Mouse (Mus musculus): ENCODE measurements around the gene St6gal1.

The St6gal1 gene

DNA sequence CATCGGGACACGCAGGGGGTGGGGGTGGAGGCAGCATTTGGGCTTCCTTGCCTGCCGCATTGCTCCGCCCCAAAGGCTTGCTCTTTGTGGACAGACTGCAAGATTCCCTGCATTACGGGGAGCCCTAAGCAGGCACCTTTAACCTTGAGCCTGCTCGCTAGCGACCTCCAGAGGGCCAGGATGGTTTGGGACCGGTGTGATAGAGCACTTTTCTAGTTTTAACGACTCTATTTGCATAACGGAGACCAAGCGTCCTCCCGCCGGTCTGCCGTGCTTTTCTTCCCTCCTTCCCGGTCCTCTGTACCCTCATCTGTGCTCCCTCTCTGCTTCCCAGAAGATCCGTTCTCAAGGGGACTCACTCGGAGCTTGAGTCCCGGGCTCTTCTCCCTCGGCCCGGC, at the start of gene St6gal1:
TSS of gene St6gal1 (plus strand) at position 70 of the 398 bp plus-strand sequence.
- TF ChIP-seq GATA4 (IDR thresholded peaks at IDR 0.05; ENCODE audit: insufficient replicate concordance, low read length) = peak; percentile 44; the same call in 1 of the 2 replicates

DNA sequence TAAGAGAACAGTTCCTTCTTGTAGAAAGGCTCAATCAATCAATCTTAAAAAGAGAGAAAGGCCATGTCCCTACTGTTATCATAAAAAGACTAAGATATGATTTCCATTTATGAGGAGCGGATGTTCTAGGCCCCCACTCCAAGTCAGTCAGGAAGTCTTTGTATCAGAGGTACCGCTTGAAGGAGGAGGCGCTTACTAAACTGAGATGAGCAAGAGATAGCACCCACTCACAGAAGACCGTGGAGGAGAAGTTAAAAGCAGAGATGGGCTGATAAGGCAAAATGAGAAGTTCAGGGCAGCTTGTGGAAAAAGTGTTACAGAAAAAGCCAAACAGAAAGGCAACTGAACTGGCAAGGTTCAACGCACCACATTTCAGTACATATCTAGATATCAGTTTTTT, 49.7 kb upstream of the St6gal1 start:
- TF ChIP-seq GATA4 (IDR thresholded peaks at IDR 0.05; ENCODE audit: insufficient replicate concordance, low read length) = peak; percentile 67; the same call in 1 of the 2 replicates

DNA sequence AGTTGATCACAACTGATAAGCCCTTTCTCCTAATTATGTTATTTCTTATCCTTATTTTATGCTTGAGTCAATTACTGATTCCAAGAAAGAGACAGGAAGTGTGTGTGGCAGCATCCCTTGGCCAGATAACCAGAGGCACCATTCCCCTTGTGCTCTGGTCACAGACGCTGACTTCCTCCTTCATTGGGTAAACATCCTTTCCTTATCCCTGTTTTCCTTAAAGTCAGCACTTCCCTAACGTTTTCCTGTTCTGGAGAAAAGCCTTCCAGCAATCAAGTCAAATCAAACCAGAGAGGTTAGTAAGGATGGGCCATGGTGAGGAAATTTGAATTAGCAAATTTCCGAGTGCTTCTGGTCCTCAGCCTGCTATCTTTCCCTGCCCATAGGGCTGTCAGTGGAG, 48.6 kb upstream of the St6gal1 start:
- peak; percentile 97 for TF ChIP-seq GATA4 (IDR thresholded peaks at IDR 0.05; ENCODE audit: insufficient replicate concordance, low read length)

DNA sequence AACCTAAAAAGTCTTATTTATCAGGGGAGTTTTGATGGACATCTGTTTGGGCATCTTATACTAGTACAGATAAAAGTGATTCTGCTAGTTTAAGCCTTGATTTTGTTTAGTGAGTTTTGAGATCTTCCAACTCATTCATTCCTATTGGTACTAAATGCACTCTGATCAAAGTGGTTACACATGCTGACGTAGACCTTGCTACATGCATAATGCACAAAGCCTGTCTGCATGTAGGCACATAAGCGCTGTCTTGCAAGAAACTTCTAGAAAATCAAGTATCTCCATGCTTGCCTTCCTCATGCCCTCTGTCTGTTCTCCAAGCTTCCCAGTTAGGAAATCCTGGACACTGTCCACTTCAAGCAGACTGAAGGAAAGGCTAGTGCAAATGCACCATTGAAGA, 46.7 kb upstream of the St6gal1 start:
- no peak for TF ChIP-seq GATA4 (IDR thresholded peaks at IDR 0.05; ENCODE audit: insufficient replicate concordance, low read length)

DNA sequence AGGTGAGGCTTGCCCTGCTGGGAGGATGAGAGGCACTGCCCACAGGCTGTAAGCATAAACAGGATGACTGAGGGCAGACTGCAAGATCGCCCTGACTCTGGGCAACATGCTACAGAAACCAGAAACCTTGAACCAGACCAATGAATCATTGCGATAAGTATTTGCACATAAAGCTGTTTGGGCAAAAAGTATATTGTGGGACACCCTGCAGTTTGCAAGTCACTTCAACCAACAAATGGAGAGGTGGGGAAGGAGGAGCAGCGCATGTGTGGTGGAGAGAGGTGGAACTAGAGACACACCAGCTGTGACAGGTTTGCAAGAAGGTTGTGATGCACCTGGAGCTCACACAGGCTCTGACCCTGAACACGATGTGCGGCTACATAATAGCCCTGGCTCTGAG, 45.7 kb upstream of the St6gal1 start:
- no peak for TF ChIP-seq GATA4 (IDR thresholded peaks at IDR 0.05; ENCODE audit: insufficient replicate concordance, low read length)

DNA sequence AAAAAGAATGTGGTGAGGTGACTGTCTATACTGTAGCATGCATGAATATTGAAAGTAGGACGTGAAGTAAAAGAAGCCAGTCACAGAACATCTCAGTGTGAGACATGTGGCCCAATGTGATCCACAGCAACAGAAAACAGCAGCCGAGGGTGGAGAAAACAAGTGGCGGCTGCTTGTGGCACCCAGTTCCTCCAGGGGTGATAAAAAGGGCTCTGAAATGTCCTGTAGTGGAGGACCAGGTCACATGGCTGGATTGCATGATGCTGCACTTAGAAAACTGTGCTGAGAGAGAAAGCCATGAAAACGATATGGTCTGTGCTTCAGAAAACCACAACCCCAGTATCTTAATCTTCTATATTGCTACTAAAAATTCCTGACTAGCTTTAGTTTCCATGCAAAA, 43.5 kb upstream of the St6gal1 start:
- no peak for TF ChIP-seq GATA4 (IDR thresholded peaks at IDR 0.05; ENCODE audit: insufficient replicate concordance, low read length)

DNA sequence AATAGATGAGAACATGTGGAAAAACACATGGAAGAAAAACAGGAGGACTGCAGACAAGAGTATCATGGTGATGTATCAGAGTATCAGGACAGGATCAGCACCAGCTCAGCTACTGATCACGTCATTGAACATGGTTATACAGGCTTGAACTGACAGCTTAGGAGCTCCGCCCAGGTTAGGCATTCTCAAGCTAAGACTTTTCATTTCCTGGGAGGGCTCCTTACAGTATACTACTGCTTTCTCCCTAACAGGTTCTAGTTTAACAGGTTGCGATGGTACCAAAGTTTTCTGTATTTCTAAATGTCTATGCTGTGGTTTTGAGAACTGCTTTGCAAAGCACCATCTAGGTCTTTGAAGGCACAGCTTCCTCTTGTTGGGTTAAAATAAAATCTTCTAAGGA, 43.1 kb upstream of the St6gal1 start:
- no peak for TF ChIP-seq GATA4 (IDR thresholded peaks at IDR 0.05; ENCODE audit: insufficient replicate concordance, low read length)

DNA sequence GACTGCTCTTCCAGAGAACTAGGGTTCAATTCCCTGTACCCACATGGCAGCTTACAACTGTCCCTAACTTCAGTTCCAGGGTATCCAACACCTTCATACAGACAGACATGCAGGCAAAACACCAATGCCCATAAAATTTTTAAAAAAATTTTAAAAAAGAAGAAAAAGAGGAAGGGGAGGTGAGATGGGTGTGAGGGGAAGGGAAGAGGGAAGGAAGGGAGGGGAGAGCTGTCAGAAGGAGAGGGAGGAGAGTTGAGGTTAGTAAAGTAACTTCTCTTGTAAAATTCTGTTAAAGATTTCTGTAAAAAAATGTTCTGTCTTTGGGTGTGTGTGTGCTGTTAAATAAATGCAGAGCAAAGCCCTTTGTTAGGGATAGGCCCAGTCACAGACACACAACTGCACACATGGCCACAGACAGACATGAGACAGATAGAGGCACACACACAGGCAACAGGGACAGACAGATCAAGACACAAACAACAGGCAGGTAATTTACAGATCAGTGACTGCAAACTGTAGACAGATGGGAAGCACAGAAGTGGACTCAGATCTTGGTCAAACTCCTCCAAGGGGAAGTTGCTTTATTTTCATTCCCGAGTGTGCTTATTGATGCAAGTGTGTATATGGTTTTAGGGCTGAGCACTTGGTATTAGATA, 42.5 kb upstream of the St6gal1 start:
- TF ChIP-seq GATA4 (IDR thresholded peaks at IDR 0.05; ENCODE audit: insufficient replicate concordance, low read length) = no peak

DNA sequence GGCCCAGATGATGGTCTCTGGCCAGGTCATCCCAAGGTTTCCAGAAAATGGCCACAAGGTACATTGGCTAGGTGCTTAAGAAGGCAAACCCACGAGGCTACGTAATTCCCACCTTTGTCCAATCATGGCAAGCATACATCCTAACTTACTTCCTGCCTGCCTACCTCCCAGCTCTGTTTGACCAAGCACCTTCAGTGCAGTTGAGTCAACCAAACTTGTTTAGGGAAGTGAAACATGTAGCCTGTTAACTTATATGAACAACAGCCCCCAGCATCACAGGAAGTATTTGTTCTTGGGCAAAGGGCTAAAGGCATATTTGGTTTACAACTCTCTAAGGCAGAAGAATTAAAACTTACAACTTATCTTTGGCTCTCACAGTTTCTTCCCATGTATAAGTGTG, 38.7 kb upstream of the St6gal1 start:
- no peak for TF ChIP-seq GATA4 (IDR thresholded peaks at IDR 0.05; ENCODE audit: insufficient replicate concordance, low read length)

DNA sequence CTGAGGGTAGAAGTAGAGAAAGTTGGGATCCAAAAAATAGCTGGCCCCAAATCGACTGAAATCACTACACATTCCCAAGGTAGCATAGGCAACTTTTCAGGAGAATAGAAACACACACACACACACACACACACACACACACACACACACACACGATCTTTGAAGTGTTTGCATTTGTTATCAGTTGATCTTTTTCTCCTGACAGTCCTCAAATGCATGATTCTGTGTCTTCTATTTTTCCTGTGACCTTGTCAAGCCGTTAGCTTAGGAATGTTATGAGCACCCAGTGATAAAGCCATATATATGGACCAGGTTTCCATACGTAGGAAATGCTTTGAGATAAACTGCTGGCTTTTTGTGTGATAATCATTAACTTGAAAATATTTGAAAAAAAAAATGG, 38.1 kb upstream of the St6gal1 start:
- TF ChIP-seq GATA4 (IDR thresholded peaks at IDR 0.05; ENCODE audit: insufficient replicate concordance, low read length) = peak; percentile 82; the same call in 1 of the 2 replicates

DNA sequence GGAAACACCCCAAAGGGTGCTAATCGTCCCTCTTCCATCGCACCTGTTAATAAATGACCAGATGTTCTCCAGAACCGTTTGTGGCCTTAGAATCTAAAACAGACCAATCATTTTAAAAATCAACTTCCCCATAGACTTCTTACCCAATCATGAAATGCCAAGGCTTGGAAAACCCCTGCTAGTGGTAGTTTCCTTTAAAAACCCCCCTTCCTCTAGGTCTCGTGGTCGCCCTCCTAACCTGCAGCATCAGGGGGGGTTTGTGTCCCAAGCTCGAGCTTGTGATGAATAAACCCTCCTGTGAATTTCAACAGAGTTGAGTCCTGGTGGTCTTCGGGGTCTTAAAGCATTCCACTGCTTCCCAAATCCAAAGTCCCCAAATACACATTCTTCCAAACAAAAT, 36.6 kb upstream of the St6gal1 start:
- TF ChIP-seq GATA4 (IDR thresholded peaks at IDR 0.05; ENCODE audit: insufficient replicate concordance, low read length) = no peak

DNA sequence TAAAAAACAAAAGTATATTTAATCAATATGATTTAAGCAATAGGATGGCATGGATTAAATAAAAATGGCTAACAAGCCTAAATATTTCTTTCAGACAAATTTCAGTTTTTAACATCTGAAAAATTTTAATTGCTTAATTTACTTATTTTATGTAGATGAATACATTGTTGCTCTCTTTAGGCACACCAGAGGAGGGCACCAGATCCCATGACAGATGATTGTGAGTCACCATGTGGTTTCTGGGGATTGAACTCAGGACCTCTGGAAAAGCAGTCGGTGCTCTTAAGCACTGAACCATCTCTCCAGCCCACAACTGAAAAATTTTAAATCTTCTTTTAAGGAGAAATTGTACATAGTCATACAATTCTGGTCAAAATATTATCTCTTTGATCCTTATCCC, 34.9 kb upstream of the St6gal1 start:
- TF ChIP-seq GATA4 (IDR thresholded peaks at IDR 0.05; ENCODE audit: insufficient replicate concordance, low read length) = no peak

DNA sequence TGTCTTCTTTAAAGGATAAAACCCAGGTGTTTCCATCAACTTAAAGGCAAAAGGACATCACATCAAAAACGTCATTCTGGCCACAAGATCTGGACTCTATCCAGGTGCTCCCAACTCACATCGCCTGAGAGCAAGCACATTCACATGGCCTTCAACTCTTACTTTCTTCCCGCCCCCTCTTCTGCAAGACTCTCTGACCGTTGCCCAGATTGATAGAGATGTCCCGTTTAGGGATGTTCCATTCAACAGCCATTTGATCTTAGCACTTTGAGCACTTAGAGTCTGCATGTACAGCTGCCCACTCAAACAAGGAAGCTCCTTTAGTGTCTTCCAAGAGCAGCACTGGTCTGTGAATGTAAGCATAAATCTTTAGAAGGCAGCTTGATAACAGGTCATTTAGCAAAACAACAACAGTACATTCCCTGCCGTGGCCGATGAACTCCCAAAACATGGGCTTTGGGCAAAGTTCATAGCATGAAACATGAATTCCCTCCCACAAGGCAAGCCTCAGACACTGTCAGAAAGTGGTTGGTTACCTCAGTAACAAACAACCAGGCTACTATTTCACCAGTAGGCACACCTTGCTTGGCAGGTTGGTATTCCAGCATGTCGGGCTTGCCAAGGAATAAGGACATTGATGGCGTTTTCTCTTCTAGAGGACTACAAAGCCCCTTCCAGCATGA, 32.8 kb upstream of the St6gal1 start:
- TF ChIP-seq GATA4 (IDR thresholded peaks at IDR 0.05; ENCODE audit: insufficient replicate concordance, low read length) = peak; percentile 52; the same call in 1 of the 2 replicates

DNA sequence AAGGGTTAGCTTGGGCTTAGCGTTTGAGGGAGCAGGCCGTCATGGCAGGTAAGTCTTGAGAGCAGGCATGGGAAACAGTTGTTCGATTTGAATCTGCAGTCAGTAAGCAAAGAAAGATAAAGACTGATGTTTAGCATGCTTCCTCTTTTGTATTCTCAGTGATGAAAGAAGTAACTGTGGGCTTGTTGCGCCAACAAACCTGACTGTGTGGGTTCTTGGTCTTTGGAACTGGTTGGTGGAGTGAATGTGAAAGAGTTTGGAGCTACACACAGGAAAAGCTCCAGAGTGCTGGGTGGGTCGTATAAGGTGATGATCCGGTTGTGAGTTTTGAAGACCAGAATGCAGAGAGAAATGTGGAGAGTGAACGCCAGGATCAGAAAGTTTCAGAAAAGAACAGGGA, 28.9 kb upstream of the St6gal1 start:
- no peak for TF ChIP-seq GATA4 (IDR thresholded peaks at IDR 0.05; ENCODE audit: insufficient replicate concordance, low read length)

DNA sequence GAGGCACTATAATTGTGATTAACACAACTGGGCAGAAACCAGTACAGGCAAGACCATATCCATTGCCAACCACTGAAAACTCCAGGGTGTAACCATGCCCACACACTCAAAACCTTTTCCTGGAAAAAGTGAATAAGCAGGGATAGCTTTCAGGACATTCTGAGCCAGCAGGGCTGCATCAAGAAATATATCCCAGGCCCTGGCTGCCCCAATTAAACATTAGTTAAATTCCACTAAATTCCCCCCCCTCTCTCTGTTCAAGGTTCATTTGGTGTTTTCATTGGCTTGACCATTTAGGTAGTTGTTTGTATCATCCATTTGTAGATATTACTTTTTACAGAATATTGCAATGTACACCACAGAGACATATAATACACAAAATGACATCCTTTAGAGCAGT, 28.2 kb upstream of the St6gal1 start:
- no peak for TF ChIP-seq GATA4 (IDR thresholded peaks at IDR 0.05; ENCODE audit: insufficient replicate concordance, low read length)

DNA sequence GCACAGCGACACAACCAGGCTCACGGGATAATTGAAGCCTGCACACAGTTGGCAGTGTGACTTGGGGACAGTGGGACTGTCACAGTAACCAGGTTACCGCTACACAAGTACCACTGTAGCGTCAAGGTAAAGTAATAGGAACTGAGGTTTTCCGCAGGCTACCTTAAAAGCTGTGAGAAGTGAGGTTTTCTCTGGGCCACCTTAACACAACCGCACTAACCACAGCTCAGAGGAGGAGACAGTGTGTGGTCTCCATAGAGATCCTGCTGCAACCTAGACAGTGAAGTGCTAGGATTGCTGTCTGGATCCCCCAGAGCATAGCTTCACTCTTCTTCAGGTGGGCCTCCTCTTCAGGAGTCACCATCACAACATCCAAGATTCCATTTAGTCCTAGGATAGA, 27.7 kb upstream of the St6gal1 start:
- TF ChIP-seq GATA4 (IDR thresholded peaks at IDR 0.05; ENCODE audit: insufficient replicate concordance, low read length) = no peak

DNA sequence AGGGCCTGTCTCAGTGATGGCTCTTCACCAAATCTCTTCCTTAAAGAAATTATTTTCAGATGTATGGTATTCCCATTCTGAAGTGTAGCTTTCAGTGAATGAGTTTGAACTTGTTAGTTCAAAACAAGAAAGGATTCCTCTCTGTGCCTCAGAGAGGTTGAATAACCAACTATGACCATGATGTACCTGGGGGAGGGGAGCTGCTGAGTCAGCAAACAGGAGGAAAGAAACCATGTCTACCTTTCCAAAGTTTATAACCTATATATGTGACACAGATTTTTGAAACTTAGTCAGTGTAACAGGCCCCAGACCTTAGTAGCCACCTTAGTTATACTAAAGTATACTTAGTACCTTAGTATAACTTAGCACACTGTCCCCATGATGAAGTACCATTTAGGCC, 23.0 kb upstream of the St6gal1 start:
- TF ChIP-seq GATA4 (IDR thresholded peaks at IDR 0.05; ENCODE audit: insufficient replicate concordance, low read length) = no peak

Measured in liver, adult (tissue).